Mouse (Mus musculus) spleen, adult 2 months (tissue): ENCODE measurements around the gene Lhx3. TPM values are rescaled to one million over a fixed set of nuclear protein-coding genes. Genes with fewer than 3 reads are reported as not detected.

ENCODE experiments used
- DNase-seq, 2 experiments: peaks; one replicate each; pipeline versions ENCODE4 v3.0.0 to v3.0.0-alpha.2; 2012 to 2021; ENCODE audit warnings: low spot score in 2 of 2, low read depth in 1 of 2
- H3K27ac ChIP-seq: fragments of 200-500 bp; 2 replicates; pipeline ENCODE4 v1.5.1; 2012; ENCODE audit warnings: low read length, inconsistent platforms; ENCODE audit not compliant: insufficient read depth
- H3K27me3 ChIP-seq: fragments of 200-500 bp; 2 replicates; pipeline ENCODE4 v1.6.1; 2012; ENCODE audit warnings: mild to moderate bottlenecking, moderate library complexity, low read length, inconsistent platforms; ENCODE audit not compliant: control insufficient read depth, insufficient read depth
- H3K36me3 ChIP-seq: fragments of 200-500 bp; 2 replicates; pipeline ENCODE4 v1.6.1; 2012; ENCODE audit warnings: mild to moderate bottlenecking, low read length, inconsistent platforms; ENCODE audit not compliant: control insufficient read depth, insufficient read depth
- H3K4me1 ChIP-seq: fragments of 200-500 bp; 2 replicates; pipeline ENCODE4 v1.6.1; 2011; ENCODE audit warnings: inconsistent platforms; ENCODE audit not compliant: control insufficient read depth, insufficient read depth, insufficient read length
- H3K4me3 ChIP-seq: fragments of 200-500 bp; 2 replicates; pipeline ENCODE4 v1.5.1; 2011; ENCODE audit warnings: mild to moderate bottlenecking, inconsistent platforms; ENCODE audit not compliant: insufficient read depth, insufficient read length; ENCODE audit errors: extremely low read depth
- CTCF ChIP-seq: fragments of 200-500 bp; IDR thresholded peaks from 2 replicates; pipeline ENCODE4 v1.5.1; 2011; ENCODE audit warnings: mild to moderate bottlenecking, inconsistent platforms; ENCODE audit not compliant: insufficient read depth, insufficient read length, insufficient replicate concordance; ENCODE audit errors: extremely low read depth
- POLR2A ChIP-seq: fragments of 200-500 bp; IDR thresholded peaks from 2 replicates; pipeline ENCODE4 v1.6.1; 2011; ENCODE audit warnings: low read depth, low read length, inconsistent platforms
- WGBS: fragments of 180-500 bp; shearing (Covaris S2); methylation state at CpG from one replicate; pipeline ENCODE4 v1.1.7; 2018; 5-methylcytosine and 5-hydroxymethylcytosine counted together
- polyA plus RNA-seq: library from polyadenylated mRNA; depleted of rRNA; stranded (reverse); fragments of >200 nt; gene quantifications from 2 replicates; pipeline ENCODE4 v1.2.3, GENCODE M21; 2012; rRNA removed

Gene Lhx3
- polyA plus RNA-seq = 0.04 TPM in 1 of 2 replicates, not detected in the other

- Histone ChIP-seq H3K27me3 (peaks cover 5% of the 10 kb centered on the region), H3K36me3 (peaks cover 10% of the 10 kb centered on the region), H3K4me3 (no peak within 1 kb of the TSS), H3K4me1 (no peaks in the 10 kb centered on the region; the same call in 1 of the 2 replicates), H3K27ac (no peak within 1 kb of the TSS)
- WGBS = 15% methylated on average over 19 of the region's 19 CpGs
- DNase-seq = peak in 1 of 2 experiments; percentile 19
- TF ChIP-seq CTCF (no peak), POLR2A (no peak)
Observed at GRCm38 (mm10) chr2:26208126-26208789, at the start of gene Lhx3. Lhx3 (minus strand) TSS chr2:26208289.

- no peaks in the 10 kb centered on the region for H3K36me3 ChIP-seq
- no peak for TF ChIP-seq CTCF
- TF ChIP-seq POLR2A = no peak
Observed at GRCm38 (mm10) chr2:26257315-26258096, 49.4 kb upstream of the Lhx3 start.

GRCm38 (mm10) chr2:26254816-26255215, 46.7 kb upstream of the Lhx3 start:
- Histone ChIP-seq H3K4me3 (no peak overlapping the region), H3K27me3 (no peaks in the 10 kb centered on the region), H3K36me3 (no peaks in the 10 kb centered on the region), H3K27ac (no peak overlapping the region), H3K4me1 (no peaks in the 10 kb centered on the region)
- DNase-seq = no peak
- 79% methylated on average over 4 of the region's 4 CpGs for WGBS
- no peak for TF ChIP-seq POLR2A
- TF ChIP-seq CTCF = no peak

More at GRCm38 (mm10) chr2:26257315-26258096, 49.4 kb upstream of the Lhx3 start:
- no peaks in the 10 kb centered on the region for H3K4me1 ChIP-seq
- no peaks in the 10 kb centered on the region for H3K27me3 ChIP-seq
- no peak overlapping the region for H3K27ac ChIP-seq
- no peak overlapping the region for H3K4me3 ChIP-seq
- DNase-seq = no peak
- WGBS = 88% methylated on average over 16 of the region's 16 CpGs

- H3K27ac ChIP-seq = no peak overlapping the region
- no peak overlapping the region for H3K4me3 ChIP-seq
- 35% methylated on average over 8 of the region's 8 CpGs for WGBS
- TF ChIP-seq CTCF (no peak), POLR2A (no peak)
- no peak for DNase-seq
- H3K27me3 ChIP-seq = no peaks in the 10 kb centered on the region
- no peaks in the 10 kb centered on the region for H3K4me1 ChIP-seq
- no peaks in the 10 kb centered on the region for H3K36me3 ChIP-seq
Observed at GRCm38 (mm10) chr2:26252514-26253206, 44.6 kb upstream of the Lhx3 start.

GRCm38 (mm10) chr2:26247531-26247930, 39.4 kb upstream of the Lhx3 start:
- H3K4me3 ChIP-seq = no peak overlapping the region
- no peaks in the 10 kb centered on the region for H3K27me3 ChIP-seq
- DNase-seq = no peak
- H3K4me1 ChIP-seq = no peaks in the 10 kb centered on the region
- no peak overlapping the region for H3K27ac ChIP-seq
- TF ChIP-seq CTCF (no peak), POLR2A (no peak)
- 47% methylated on average over 3 of the region's 3 CpGs for WGBS
- no peaks in the 10 kb centered on the region for H3K36me3 ChIP-seq

- Histone ChIP-seq H3K4me1 (peaks cover 3% of the 10 kb centered on the region; the same call in 1 of the 2 replicates), H3K4me3 (no peak overlapping the region), H3K27me3 (no peaks in the 10 kb centered on the region), H3K36me3 (no peaks in the 10 kb centered on the region), H3K27ac (no peak overlapping the region)
- TF ChIP-seq CTCF = no peak
- 88% methylated on average over 3 of the region's 3 CpGs for WGBS
- DNase-seq = no peak
Observed at GRCm38 (mm10) chr2:26240841-26241240, 32.8 kb upstream of the Lhx3 start.
